Mouse (Mus musculus) neural tube, postnatal 0 days (tissue): ENCODE measurements around the gene Meis2. TPM values are rescaled to one million over a fixed set of nuclear protein-coding genes. Genes with fewer than 3 reads are reported as not detected.

Source experiments
- polyA plus RNA-seq: library from polyadenylated mRNA; unstranded; fragments of >200 nt; fragmentation: Nextera tagmentation; extraction: Ambion mirVana; gene quantifications from 2 replicates; pipeline ENCODE4 v1.2.1, GENCODE M21; 2015

Gene Meis2
- 53.7 and 60.9 TPM in 2 replicates for polyA plus RNA-seq

GRCm38 (mm10) chr2:116065570-116066005 lies at the start of gene Meis2:
Gene Meis2 (minus strand): TSS chr2:116065839.

